Mouse (Mus musculus): ENCODE measurements around the gene Smarca2. TPM values are rescaled to one million over a fixed set of nuclear protein-coding genes. Genes with fewer than 3 reads are reported as not detected.

Gene Smarca2
- total and polyA plus RNA-seq, 3 experiments = 20.1 to 66.4 (median 31.4) TPM

- Histone ChIP-seq H3K36me3 (replicated peaks) (peaks cover 82% of the 10 kb centered on the region), H3K4me1 (ENCODE audit: insufficient read depth, low read depth, low read length) (no peaks in the 10 kb centered on the region), H3K4me3 (ENCODE audit: low read depth, low read length) (no peak overlapping the region), H3K9me3 (replicated peaks) (peaks cover 2% of the 10 kb centered on the region; the same call in 1 of the 2 replicates), H3K27me3 (ENCODE audit: insufficient read depth, low read length) (no peaks in the 10 kb centered on the region)
- DNase-seq (ENCODE audit: low spot score) = no peak
- no peak for TF ChIP-seq POLR2AphosphoS5 (IDR thresholded peaks at IDR 0.05; ENCODE audit: insufficient replicate concordance, low read depth, low read length)
- no peak for TF ChIP-seq GATA1 (IDR thresholded peaks at IDR 0.05; ENCODE audit: borderline replicate concordance, low read length)
- TF ChIP-seq CTCF (IDR thresholded peaks at IDR 0.05; ENCODE audit: low read depth, low read length) = no peak
- TF ChIP-seq TAL1 (conservative IDR thresholded peaks at IDR 0.05; ENCODE audit: low read depth, low read length) = no peak
- no peak for TF ChIP-seq GATA2 (IDR thresholded peaks at IDR 0.05; ENCODE audit: borderline replicate concordance, low read depth, low read length)
- no peak for ATAC-seq (ENCODE audit: extremely low read depth, insufficient number of reproducible peaks, low FRiP score, poor library complexity, severe bottlenecking)
Measured at GRCm38 (mm10) chr19:26690516-26690915, 85.7 kb downstream of the Smarca2 start.

DNA sequence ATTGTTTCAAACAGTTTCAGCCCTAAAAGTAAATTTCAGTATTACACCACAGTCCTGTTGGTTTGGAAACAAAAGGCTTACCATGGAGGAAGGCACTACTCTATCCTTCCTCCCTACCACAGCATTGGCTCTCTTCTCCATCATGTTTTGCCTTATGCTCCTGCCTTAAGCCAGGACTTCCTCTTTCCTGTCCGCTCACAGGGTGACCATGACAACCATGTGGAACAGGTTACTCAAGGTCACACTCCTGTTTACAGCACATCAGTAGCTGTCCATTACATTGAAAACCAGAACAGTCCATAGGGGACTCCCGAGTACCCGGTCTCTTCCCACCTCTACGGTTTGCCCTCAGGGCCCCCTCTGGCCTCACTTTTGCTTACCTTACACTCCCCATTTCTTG lies 92.3 kb downstream of the Smarca2 start:
- DNase-seq (ENCODE audit: low spot score) = no peak
- ATAC-seq (ENCODE audit: extremely low read depth, insufficient number of reproducible peaks, low FRiP score, poor library complexity, severe bottlenecking) = no peak
- peaks cover 67% of the 10 kb centered on the region for H3K36me3 ChIP-seq (replicated peaks)
- no peaks in the 10 kb centered on the region for H3K27me3 ChIP-seq (ENCODE audit: insufficient read depth, low read length)
- peaks cover 14% of the 10 kb centered on the region; the same call in 1 of the 2 replicates for H3K9me3 ChIP-seq (replicated peaks)
- peaks cover 3% of the 10 kb centered on the region; the same call in 1 of the 2 replicates for H3K4me1 ChIP-seq (ENCODE audit: insufficient read depth, low read depth, low read length)
- TF ChIP-seq POLR2AphosphoS5 (IDR thresholded peaks at IDR 0.05; ENCODE audit: insufficient replicate concordance, low read depth, low read length) (no peak), TAL1 (conservative IDR thresholded peaks at IDR 0.05; ENCODE audit: low read depth, low read length) (no peak), GATA1 (IDR thresholded peaks at IDR 0.05; ENCODE audit: borderline replicate concordance, low read length) (no peak), CTCF (IDR thresholded peaks at IDR 0.05; ENCODE audit: low read depth, low read length) (no peak), GATA2 (IDR thresholded peaks at IDR 0.05; ENCODE audit: borderline replicate concordance, low read depth, low read length) (no peak)
- no peak overlapping the region for H3K4me3 ChIP-seq (ENCODE audit: low read depth, low read length)

- no peak for ATAC-seq (ENCODE audit: extremely low read depth, insufficient number of reproducible peaks, low FRiP score, poor library complexity, severe bottlenecking)
- TF ChIP-seq GATA1 (IDR thresholded peaks at IDR 0.05; ENCODE audit: borderline replicate concordance, low read length) (no peak), GATA2 (IDR thresholded peaks at IDR 0.05; ENCODE audit: borderline replicate concordance, low read depth, low read length) (no peak), TAL1 (conservative IDR thresholded peaks at IDR 0.05; ENCODE audit: low read depth, low read length) (no peak), CTCF (IDR thresholded peaks at IDR 0.05; ENCODE audit: low read depth, low read length) (no peak), POLR2AphosphoS5 (IDR thresholded peaks at IDR 0.05; ENCODE audit: insufficient replicate concordance, low read depth, low read length) (no peak)
- no peaks in the 10 kb centered on the region for H3K27me3 ChIP-seq (ENCODE audit: insufficient read depth, low read length)
- H3K4me3 ChIP-seq (ENCODE audit: low read depth, low read length) = no peak overlapping the region
- H3K9me3 ChIP-seq (replicated peaks) = peaks cover 13% of the 10 kb centered on the region
- no peak for DNase-seq (ENCODE audit: low spot score)
- peaks cover 42% of the 10 kb centered on the region for H3K36me3 ChIP-seq (replicated peaks)
- no peaks in the 10 kb centered on the region; the same call in 1 of the 2 replicates for H3K4me1 ChIP-seq (ENCODE audit: insufficient read depth, low read depth, low read length)
Measured at GRCm38 (mm10) chr19:26704545-26705209, 99.8 kb downstream of the Smarca2 start.

DNA sequence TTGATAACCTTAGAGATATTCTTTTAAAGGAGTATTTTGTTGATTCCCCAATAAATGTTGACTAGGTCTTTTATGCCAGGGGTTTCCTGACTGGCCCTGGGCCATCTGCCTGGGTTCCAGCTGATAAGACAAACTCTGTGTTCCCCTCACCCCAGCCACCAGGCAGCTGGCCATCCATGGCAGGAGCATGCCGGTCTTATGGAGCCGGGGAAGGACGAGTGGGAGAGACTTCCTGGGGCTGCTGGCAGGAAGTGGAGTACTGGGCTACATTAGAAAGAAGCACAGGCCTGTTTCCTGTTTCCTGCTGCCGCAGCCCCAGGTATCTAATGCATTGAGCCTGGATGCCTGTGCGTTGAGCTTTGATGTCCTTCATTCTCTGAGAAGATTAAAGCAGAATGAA lies 102.1 kb downstream of the Smarca2 start:
- TF ChIP-seq GATA1 (IDR thresholded peaks at IDR 0.05; ENCODE audit: borderline replicate concordance, low read length) (no peak), TAL1 (conservative IDR thresholded peaks at IDR 0.05; ENCODE audit: low read depth, low read length) (no peak), CTCF (IDR thresholded peaks at IDR 0.05; ENCODE audit: low read depth, low read length) (no peak), GATA2 (IDR thresholded peaks at IDR 0.05; ENCODE audit: borderline replicate concordance, low read depth, low read length) (no peak), POLR2AphosphoS5 (IDR thresholded peaks at IDR 0.05; ENCODE audit: insufficient replicate concordance, low read depth, low read length) (no peak)
- Histone ChIP-seq H3K9me3 (replicated peaks) (peaks cover 12% of the 10 kb centered on the region), H3K27me3 (ENCODE audit: insufficient read depth, low read length) (no peaks in the 10 kb centered on the region), H3K4me1 (ENCODE audit: insufficient read depth, low read depth, low read length) (no peaks in the 10 kb centered on the region; the same call in 1 of the 2 replicates), H3K36me3 (replicated peaks) (peaks cover 41% of the 10 kb centered on the region), H3K4me3 (ENCODE audit: low read depth, low read length) (no peak overlapping the region)
- no peak for DNase-seq (ENCODE audit: low spot score)
- ATAC-seq (ENCODE audit: extremely low read depth, insufficient number of reproducible peaks, low FRiP score, poor library complexity, severe bottlenecking) = no peak

DNA sequence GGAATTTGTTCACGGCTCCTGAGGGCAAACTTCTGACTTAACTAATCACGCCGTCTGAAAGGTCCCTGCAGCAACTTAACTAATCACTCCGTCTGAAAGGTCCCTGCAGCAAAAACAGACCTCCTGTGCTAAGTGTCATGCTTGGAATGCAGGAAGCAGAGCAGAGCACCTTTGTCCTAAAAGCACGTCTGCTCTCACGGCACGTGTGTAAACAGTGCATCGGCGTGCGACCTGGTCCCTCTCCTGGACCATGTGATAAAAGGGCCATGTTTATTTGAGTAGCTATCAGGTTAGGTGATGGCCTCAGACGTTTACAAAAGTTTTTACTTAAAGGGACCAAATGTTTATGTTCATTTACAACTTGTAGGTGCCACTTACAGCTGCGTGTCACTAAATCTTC lies 104.2 kb downstream of the Smarca2 start:
- no peaks in the 10 kb centered on the region; the same call in 1 of the 2 replicates for H3K4me1 ChIP-seq (ENCODE audit: insufficient read depth, low read depth, low read length)
- H3K27me3 ChIP-seq (ENCODE audit: insufficient read depth, low read length) = no peaks in the 10 kb centered on the region
- peaks cover 12% of the 10 kb centered on the region for H3K9me3 ChIP-seq (replicated peaks)
- DNase-seq (ENCODE audit: low spot score) = no peak
- TF ChIP-seq GATA1 (IDR thresholded peaks at IDR 0.05; ENCODE audit: borderline replicate concordance, low read length) (no peak), CTCF (IDR thresholded peaks at IDR 0.05; ENCODE audit: low read depth, low read length) (no peak), POLR2AphosphoS5 (IDR thresholded peaks at IDR 0.05; ENCODE audit: insufficient replicate concordance, low read depth, low read length) (no peak), TAL1 (conservative IDR thresholded peaks at IDR 0.05; ENCODE audit: low read depth, low read length) (no peak), GATA2 (IDR thresholded peaks at IDR 0.05; ENCODE audit: borderline replicate concordance, low read depth, low read length) (no peak)
- no peak overlapping the region for H3K4me3 ChIP-seq (ENCODE audit: low read depth, low read length)
- no peak for ATAC-seq (ENCODE audit: extremely low read depth, insufficient number of reproducible peaks, low FRiP score, poor library complexity, severe bottlenecking)
- H3K36me3 ChIP-seq (replicated peaks) = peaks cover 40% of the 10 kb centered on the region

DNA sequence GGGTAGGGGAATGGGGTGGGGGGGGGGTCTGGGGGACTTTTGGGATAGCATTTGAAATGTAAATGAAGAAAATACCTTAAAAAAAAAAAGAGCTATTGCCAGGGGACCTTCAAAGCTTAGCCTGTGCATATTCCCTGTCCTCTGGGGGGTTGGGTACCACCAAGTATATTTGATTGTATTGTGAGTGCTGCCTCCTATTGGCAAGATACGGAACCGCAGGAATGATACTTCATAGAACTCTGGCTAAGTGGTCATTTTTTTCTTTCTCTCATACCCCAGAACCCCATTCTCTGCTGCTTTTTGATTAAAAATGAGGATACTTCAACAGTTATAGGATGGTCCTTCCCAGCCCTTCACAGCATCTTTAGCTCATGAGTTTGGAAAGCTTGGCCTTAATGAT lies 106.4 kb downstream of the Smarca2 start:
- no peaks in the 10 kb centered on the region for H3K27me3 ChIP-seq (ENCODE audit: insufficient read depth, low read length)
- no peaks in the 10 kb centered on the region; the same call in 1 of the 2 replicates for H3K4me1 ChIP-seq (ENCODE audit: insufficient read depth, low read depth, low read length)
- TF ChIP-seq GATA2 (IDR thresholded peaks at IDR 0.05; ENCODE audit: borderline replicate concordance, low read depth, low read length) (no peak), CTCF (IDR thresholded peaks at IDR 0.05; ENCODE audit: low read depth, low read length) (peak; percentile 14; the same call in 1 of the 2 replicates), TAL1 (conservative IDR thresholded peaks at IDR 0.05; ENCODE audit: low read depth, low read length) (no peak)
- DNase-seq (ENCODE audit: low spot score) (no peak), ATAC-seq (ENCODE audit: extremely low read depth, insufficient number of reproducible peaks, low FRiP score, poor library complexity, severe bottlenecking) (no peak)
- no peak overlapping the region for H3K4me3 ChIP-seq (ENCODE audit: low read depth, low read length)
- peaks cover 43% of the 10 kb centered on the region for H3K36me3 ChIP-seq (replicated peaks)
- peaks cover 15% of the 10 kb centered on the region for H3K9me3 ChIP-seq (replicated peaks)

All from G1E (cell line).